Mouse (Mus musculus) v-Abl transformed pro-B cells (cell line): Measurements from ENCODE around the gene Ostc.

ENCODE experiments used
- in situ Hi-C, 2 experiments: fragments of 400-800 bp; cut with MboI; formaldehyde crosslinking; loops; one replicate each; pipeline ENCODE4 v1.15.1; 2025; ENCODE audit not compliant: unreplicated experiment in 2 of 2

Ostc gene

GRCm38 (mm10) chr3:130712891-130713290 is 3.6 kb upstream of the Ostc start:
- in situ Hi-C loops: loop anchor here (5.0 kb wide), 2 partner anchors 529 to 534 kb away; no protein-coding TSS in a partner anchor

DNA sequence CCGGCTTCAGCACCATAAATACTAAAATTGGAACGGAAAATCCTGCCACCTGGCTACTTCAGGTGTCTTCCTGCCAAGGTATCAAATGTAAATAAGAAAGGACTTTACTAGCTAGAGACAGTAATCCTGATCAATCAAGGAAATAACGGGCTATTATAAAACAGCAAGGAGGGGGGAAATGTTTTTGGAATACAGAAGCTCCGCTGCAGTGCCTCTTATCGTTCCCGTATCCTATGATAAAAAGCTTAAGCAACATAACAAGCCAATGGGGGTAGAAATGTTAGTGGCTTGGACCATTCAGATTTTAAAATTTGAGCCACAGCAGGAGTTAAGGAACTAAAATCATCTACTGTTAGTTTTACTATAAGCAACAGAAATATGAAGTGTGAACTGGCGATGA is 859 bp upstream of the Ostc start:
- in situ Hi-C loops: loop anchor here (5.0 kb wide), 2 partner anchors 532 to 537 kb away; no protein-coding TSS in a partner anchor

DNA sequence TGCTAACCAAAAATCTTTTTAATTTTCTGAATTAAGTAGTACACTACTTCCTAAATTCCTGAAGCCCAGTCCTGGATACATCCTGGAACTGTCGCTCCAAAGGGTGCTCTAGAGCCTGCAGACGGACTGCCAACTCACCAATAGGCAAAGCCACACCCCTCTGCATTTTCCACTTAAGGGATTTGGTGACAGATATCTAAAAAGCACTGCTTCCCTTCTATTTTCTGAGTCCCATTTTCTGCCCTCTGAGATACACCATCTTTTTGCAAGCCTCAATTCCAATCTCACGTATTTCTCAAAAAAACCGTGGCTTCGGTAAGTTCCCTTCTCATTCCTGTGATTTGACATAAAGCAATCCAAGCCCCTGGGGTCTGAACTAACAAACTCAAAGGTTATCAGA is 715 bp downstream of the Ostc start:
- in situ Hi-C loops: no loop called here

DNA sequence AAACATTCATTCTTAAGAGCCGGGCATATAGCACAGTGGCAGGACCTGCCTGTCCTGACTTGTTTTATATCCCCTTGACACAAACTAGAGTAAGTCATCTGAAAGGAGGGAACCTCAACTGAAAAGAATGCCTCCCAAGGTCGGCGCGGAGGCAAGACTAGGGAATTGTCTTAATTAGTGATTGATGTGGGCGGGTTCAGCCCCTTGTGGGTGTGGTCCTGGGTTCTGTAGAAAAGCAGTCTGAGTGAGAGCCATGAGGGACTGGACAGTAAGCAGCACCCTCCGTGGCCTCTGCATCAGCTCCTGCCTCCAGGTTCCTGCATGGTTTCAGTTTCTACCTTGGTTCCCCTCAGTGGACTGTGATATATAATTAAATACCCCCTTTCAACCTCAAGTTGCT is 7.0 kb downstream of the Ostc start:
- in situ Hi-C loops: no loop called here

DNA sequence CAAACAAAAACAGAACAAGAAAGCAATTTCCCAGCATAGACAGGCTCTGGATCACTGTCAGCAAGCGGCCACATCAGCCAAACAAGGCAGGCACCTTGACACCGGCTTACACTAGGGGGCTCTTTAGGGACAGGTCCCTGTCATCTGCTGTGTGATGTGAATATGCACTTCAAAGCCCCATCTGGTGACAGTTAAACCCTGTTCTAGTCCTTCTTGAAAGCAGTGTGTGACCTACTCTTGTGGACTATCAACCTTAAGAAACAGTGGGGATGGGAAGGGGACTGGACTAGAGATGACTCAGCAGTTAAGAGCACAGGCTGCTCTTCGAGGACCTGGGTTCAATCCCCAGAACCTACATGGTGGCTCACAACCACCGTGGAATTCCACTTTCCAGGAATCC is 11.6 kb downstream of the Ostc start:
- in situ Hi-C loops: loop anchor here (10.0 to 25.0 kb wide), 5 partner anchors 785 to 1990 kb away; partner anchors contain the start of genes Aimp1 (in 1 of the 2), Casp6 (in 1 of the 2), Cfi (in 1 of the 2) and Gar1 (in 1 of the 2)

- in situ Hi-C loops: loop anchor here (5.0 to 25.0 kb wide), 8 partner anchors 592 to 1993 kb away; partner anchors contain the start of genes Cfi (in 2 of the 2), Aimp1 (in 1 of the 2), Casp6 (in 1 of the 2) and Gar1 (in 1 of the 2)
Measured at GRCm38 (mm10) chr3:130694705-130695104, 14.5 kb downstream of the Ostc start.

- in situ Hi-C loops: loop anchor here (5.0 to 25.0 kb wide), 8 partner anchors 592 to 1993 kb away; partner anchors contain the start of genes Cfi (in 2 of the 2), Aimp1 (in 1 of the 2), Casp6 (in 1 of the 2) and Gar1 (in 1 of the 2)
Measured at GRCm38 (mm10) chr3:130694041-130694593, 15.1 kb downstream of the Ostc start.

- in situ Hi-C loops: loop anchor here (5.0 to 25.0 kb wide), 8 partner anchors 589 to 1996 kb away; partner anchors contain the start of genes Cfi (in 2 of the 2), Aimp1 (in 1 of the 2), Casp6 (in 1 of the 2) and Gar1 (in 1 of the 2)
Measured at GRCm38 (mm10) chr3:130691596-130692170, 17.6 kb downstream of the Ostc start.

DNA sequence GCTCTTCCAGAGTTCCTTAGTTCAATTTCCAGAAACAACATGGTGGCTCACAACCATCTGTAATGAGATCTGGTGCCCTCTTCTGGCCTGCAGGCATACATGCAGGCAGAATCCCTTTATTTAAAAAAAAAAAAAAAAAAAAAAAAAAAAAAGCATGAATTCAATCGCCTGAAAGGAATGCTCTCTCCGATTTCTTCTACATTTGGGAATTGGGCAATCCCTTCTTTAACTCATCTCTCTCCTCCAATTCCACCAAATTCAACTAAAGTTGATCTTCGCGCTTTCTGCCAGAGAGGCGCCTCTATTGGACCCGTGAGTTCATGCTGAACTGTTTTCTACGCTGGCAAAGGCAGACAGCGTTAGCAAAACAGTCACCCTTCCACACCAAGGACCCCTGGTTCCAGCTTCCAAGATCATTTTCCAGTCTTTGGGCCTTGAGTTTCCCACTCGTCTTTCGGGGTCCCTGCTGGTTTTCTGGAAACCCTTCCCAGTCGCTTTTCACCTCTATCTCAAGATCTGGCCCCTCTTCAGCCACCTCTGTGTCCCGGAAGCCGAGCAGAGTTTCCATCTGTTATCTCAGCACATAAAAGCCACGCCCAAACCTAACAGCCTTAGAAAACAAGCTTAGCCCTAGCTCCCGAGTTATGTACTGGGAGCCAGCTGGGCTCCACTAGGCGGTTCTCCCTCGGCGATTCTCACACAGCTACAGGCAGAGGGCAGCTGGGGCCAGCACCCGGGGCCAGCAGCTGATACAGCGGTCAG is 18.2 kb downstream of the Ostc start:
- in situ Hi-C loops: loop anchor here (5.0 to 25.0 kb wide), 8 partner anchors 589 to 1996 kb away; partner anchors contain the start of genes Cfi (in 2 of the 2), Aimp1 (in 1 of the 2), Casp6 (in 1 of the 2) and Gar1 (in 1 of the 2)

- in situ Hi-C loops: loop anchor here (5.0 to 25.0 kb wide), 8 partner anchors 587 to 1998 kb away; partner anchors contain the start of genes Cfi (in 2 of the 2), Aimp1 (in 1 of the 2), Casp6 (in 1 of the 2) and Gar1 (in 1 of the 2)
Measured at GRCm38 (mm10) chr3:130689630-130690029, 19.6 kb downstream of the Ostc start.

DNA sequence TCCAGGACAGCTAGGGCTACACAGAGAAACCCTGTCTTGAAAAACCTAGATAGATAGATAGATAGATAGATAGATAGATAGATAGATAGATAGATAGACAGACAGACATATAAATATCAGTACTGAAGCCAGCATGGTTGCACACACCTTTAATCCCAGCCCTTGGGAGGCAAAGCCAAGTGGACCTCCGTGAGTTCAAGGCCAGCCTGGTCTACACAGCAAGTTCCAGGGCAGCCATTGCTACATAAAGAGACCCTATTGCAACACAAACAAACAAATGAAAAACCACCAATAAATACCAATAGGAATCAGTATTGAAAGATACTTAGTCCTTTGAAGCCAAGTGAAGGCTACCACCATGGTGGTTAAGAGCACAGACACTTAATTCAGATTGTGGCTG is 22.2 kb downstream of the Ostc start:
- in situ Hi-C loops: loop anchor here (25.0 kb wide), 3 partner anchors 775 to 2000 kb away; partner anchors contain the start of genes Aimp1 (in 1 of the 2), Casp6 (in 1 of the 2) and Tbck (in 1 of the 2)

GRCm38 (mm10) chr3:130685014-130685366 is 24.3 kb downstream of the Ostc start:
- in situ Hi-C loops: loop anchor here (25.0 kb wide), 3 partner anchors 773 to 2002 kb away; partner anchors contain the start of genes Aimp1 (in 1 of the 2), Casp6 (in 1 of the 2) and Tbck (in 1 of the 2)

GRCm38 (mm10) chr3:130684276-130685013 is 24.8 kb downstream of the Ostc start:
- in situ Hi-C loops: loop anchor here (25.0 kb wide), 3 partner anchors 772 to 2003 kb away; partner anchors contain the start of genes Aimp1 (in 1 of the 2), Casp6 (in 1 of the 2) and Tbck (in 1 of the 2)

DNA sequence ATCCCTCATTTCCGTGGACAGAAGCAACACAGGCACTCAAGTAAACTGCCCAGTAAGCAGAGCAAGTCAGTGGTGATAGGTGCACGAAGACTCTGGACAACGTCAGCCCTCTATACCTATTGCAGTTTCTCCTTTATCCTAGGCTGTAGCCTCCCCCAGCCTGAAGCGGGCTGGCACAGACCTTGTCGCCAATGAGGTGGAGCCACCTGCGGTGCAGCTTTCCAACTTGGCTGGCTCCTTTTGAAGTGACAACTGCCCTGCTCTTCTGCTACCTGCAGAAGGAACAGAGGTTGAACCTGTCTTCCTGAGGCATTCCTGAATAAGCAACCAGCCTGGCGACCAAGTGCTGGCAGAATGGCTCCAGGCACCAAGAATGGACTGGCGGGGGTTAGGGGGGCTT is 25.4 kb downstream of the Ostc start:
- in situ Hi-C loops: loop anchor here (25.0 kb wide), 3 partner anchors 772 to 2003 kb away; partner anchors contain the start of genes Aimp1 (in 1 of the 2), Casp6 (in 1 of the 2) and Tbck (in 1 of the 2)

DNA sequence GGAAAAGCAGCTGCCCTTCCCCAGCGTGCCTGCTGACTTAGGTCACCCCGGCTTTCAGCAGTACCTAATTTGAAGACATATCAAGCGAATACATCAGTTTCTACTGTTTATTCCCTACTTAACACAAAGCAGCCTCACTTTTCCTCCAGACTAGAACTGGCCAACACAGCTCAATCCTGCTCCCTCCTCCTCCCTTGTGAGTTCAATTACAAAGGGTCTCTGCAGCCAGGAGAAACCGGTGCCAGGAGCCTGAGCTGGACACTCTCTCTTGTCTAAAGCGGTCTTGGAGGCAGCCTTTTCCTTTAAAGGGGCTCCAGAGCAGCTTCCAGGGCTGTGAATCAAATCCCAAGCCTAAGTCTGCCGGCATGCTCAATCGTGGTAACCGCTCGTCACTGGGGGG is 27.1 kb downstream of the Ostc start:
- in situ Hi-C loops: loop anchor here (25.0 kb wide), 3 partner anchors 770 to 2005 kb away; partner anchors contain the start of genes Aimp1 (in 1 of the 2), Casp6 (in 1 of the 2) and Tbck (in 1 of the 2)

DNA sequence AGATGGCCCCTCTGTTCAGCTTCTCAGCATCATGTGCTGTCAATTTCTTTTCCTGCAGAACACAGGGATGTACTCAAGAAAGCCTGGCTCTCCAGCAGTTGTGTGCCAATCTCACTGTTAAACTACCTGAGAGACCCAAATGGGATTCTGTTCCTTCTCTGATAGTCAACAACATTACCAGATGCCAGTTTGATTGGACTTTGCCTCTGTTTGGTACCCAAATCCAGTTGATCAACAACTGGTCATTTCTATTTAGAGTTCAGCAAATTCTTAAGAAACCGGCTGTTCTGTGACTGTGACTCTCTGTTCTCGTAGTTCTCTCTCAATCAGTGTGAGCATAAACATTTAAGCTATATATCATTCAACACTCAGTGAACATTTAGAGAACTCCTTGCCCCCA is 28.0 kb downstream of the Ostc start:
- in situ Hi-C loops: loop anchor here (25.0 kb wide), 3 partner anchors 769 to 2006 kb away; partner anchors contain the start of genes Aimp1 (in 1 of the 2), Casp6 (in 1 of the 2) and Tbck (in 1 of the 2)

DNA sequence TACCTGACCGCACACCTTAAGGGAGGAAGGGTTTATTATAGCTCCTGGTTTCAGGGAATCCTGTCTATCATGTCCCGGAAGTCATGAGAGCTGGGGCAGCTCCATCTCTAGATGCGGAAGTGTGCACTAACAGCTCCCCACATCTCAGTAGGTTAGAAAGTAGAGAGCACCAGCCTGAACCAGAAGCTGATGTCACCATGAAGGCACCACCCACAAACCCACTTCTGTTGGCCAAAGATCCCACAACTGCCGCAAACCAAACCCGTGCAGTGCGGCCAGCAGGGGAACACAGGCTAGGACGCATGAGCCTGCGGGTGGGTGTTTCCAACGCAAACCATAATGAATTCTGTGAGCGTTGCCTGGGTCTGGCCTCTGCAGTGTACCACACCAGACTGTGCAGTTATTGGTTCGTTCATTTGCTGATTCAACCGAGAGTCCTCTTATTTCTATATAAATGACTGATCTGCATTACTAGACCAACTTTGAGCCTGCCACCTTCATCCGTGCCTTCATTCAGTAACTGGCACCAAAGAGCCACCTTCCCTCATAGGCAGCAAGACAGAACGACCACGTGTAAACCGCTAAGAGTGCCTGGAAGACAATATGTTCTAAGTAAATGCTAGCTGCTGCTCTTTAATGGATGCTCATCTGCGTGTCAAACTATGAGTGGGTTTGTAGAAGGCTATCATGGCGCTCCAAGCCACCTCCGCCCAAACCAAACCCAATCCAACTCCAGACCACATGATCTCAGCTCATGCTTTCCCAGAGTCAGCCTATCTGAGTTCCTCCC is 31.4 kb downstream of the Ostc start:
- in situ Hi-C loops: loop anchor here (25.0 kb wide), 3 partner anchors 766 to 2009 kb away; partner anchors contain the start of genes Aimp1 (in 1 of the 2), Casp6 (in 1 of the 2) and Tbck (in 1 of the 2)

GRCm38 (mm10) chr3:130671291-130671690 is 38.0 kb downstream of the Ostc start:
- in situ Hi-C loops: no loop called here
